Mouse (Mus musculus) neural tube, embryonic 15.5 days (tissue): ENCODE data around the gene Mlc1. TPM values are rescaled to one million over a fixed set of nuclear protein-coding genes. Genes with fewer than 3 reads are reported as not detected.

Experiments used
- polyA plus RNA-seq: library from polyadenylated mRNA; unstranded; fragments of >200 nt; fragmentation: Nextera tagmentation; extraction: Ambion mirVana; gene quantifications from 2 replicates; pipeline ENCODE4 v1.2.1, GENCODE M21; 2015

Gene Mlc1
- polyA plus RNA-seq, 1 experiment from 2014 or later, result 21.4 TPM

Other genes starting within 250 kb of the Mlc1 start
- 14.2 and 15.1 TPM in 2 replicates for gene Brd1, start 244.8 kb downstream of the Mlc1 start, polyA plus RNA-seq
- 12.0 and 14.9 TPM in 2 replicates for gene Zbed4, start 227.3 kb downstream of the Mlc1 start, polyA plus RNA-seq
- gene Alg12, start 159.7 kb downstream of the Mlc1 start, polyA plus RNA-seq, result 8.3 and 9.4 TPM in 2 replicates
- 63.8 and 71.3 TPM in 2 replicates for gene Creld2, start 159.4 kb downstream of the Mlc1 start, polyA plus RNA-seq
- gene Pim3, start 116.8 kb downstream of the Mlc1 start, polyA plus RNA-seq, result 66.8 and 78.7 TPM in 2 replicates
- 0.13 and 0.17 TPM in 2 replicates for gene Ttll8, start 24.6 kb downstream of the Mlc1 start, polyA plus RNA-seq
- gene Mov10l1, start 3.9 kb upstream of the Mlc1 start, polyA plus RNA-seq, result not detected in 2 replicates
- 8.7 and 10.1 TPM in 2 replicates for gene Panx2, start 80.7 kb upstream of the Mlc1 start, polyA plus RNA-seq
- gene Trabd, start 96.1 kb upstream of the Mlc1 start, polyA plus RNA-seq, result 38.2 and 44.9 TPM in 2 replicates
- gene Selenoo, start 110.1 kb upstream of the Mlc1 start, polyA plus RNA-seq, result 16.9 and 19.7 TPM in 2 replicates
- gene Tubgcp6, start 144.1 kb upstream of the Mlc1 start, polyA plus RNA-seq, result 14.4 and 14.8 TPM in 2 replicates
- 25.1 and 31.9 TPM in 2 replicates for gene Hdac10, start 149.7 kb upstream of the Mlc1 start, polyA plus RNA-seq
- gene Mapk12, start 161.7 kb upstream of the Mlc1 start, polyA plus RNA-seq, result 4.8 and 5.2 TPM in 2 replicates
- gene Mapk11, start 170.6 kb upstream of the Mlc1 start, polyA plus RNA-seq, result 22.5 and 27.5 TPM in 2 replicates
- 69.4 and 72.3 TPM in 2 replicates for gene Plxnb2, start 201.8 kb upstream of the Mlc1 start, polyA plus RNA-seq
- gene Dennd6b, start 217.5 kb upstream of the Mlc1 start, polyA plus RNA-seq, result 77.2 and 91.0 TPM in 2 replicates
- gene Ppp6r2, start 232.5 kb upstream of the Mlc1 start, polyA plus RNA-seq, result 62.8 and 67.7 TPM in 2 replicates